Mouse (Mus musculus) T-helper 17 cell (primary cell): ENCODE measurements around the gene 1110008L16Rik.
"Not testable (repeated sequence)": the region's sequence is repeated elsewhere in the genome, so short reads cannot be mapped to it uniquely, and the experiment has no call there.

Experiments used
- in situ Hi-C, 2 experiments: fragments of 300-600 bp; cut with MboI, MseI; formaldehyde crosslinking; loops; 1 replicate in 1 of 2; 2 replicates in 1 of 2; pipeline ENCODE4 v1.15.1; 2025; ENCODE audit warnings: high pct_unique_total_duplicates in 2 of 2

Gene 1110008L16Rik

DNA sequence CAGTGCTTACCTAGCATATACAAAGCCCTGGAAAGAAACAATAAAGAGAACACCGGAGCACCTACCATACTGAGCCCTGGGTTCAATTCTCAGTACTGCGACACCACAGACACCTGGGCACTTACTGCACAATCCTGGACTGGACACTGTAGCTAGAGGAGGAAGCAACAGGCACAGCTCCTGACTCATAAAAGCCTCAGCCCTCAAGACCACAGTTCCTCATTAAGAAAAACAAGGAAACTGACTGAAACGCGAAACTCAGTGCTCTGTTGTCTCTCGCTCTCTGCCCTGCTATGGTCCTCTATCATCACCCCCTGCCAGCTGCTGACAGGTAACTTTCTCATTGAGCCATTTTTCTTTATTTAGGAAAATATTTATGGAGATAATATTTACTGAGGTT, at the start of gene 1110008L16Rik:
Gene 1110008L16Rik, plus strand, starts transcription at position 242 of the 400 bp plus-strand sequence.
- in situ Hi-C loops = no loop called here

DNA sequence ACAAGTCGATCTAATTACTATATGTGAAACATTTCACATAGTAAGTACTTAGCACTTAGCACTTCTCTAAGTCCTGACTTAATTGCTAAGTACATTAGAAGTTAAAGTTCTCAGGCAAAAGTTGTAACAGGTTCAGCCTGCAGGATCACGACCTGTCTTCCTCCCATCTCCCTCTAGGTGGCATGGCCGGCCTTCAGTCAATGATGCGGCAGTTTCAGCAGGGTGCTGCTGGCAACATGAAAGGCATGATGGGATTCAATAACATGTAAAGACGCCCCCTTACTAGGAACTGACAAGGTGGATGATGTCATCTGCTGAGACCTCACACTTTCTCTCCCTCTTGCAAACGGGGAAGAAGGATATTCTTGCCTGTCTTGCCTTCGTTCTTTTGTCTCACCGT, 37.4 kb upstream of the 1110008L16Rik start:
- in situ Hi-C loops = not testable (repeated sequence)

DNA sequence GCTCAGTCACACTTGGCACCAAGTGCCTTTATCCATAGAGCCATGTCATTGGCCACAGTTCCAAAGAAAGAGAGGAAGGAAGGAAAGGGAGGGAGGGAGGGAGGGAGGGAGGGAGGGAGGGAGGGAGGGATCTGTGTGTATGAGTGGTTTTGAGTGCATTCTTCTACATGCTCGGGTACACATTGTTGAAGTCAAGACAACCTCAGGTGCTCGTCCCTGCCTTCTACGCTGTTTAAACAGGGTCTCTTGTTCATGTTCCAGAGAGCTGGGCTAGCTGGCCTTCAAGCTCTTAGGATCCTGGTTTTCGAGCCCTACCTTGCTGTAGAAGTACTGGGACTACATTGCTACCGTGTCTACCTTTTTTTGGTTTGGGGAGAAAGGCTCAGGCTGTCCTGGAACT, 36.0 kb upstream of the 1110008L16Rik start:
- in situ Hi-C loops = not testable (repeated sequence)

DNA sequence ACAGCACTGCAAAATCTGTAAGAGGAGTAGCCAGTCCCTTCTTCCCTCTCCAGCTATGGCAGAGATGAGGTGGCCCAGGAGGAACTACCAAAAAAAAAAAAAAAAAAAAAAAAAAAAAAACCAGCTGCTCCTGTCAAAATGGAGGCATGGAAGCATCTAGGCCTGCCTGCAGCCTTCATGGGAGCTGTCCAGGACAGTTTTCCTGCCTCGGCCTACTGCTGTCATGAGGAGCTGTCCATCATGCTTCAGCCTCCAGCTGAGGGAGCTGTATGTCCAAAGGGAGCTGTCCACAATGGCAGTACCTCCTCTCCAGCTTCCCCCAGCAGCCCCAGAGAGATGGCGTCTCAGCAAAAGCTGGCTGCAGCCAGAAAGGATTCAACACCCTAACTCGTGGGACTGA, 27.1 kb upstream of the 1110008L16Rik start:
- in situ Hi-C loops = loop anchor here in 1 of 2 experiments (5.0 kb wide), 1 partner anchor 140 kb away; no protein-coding TSS in a partner anchor

DNA sequence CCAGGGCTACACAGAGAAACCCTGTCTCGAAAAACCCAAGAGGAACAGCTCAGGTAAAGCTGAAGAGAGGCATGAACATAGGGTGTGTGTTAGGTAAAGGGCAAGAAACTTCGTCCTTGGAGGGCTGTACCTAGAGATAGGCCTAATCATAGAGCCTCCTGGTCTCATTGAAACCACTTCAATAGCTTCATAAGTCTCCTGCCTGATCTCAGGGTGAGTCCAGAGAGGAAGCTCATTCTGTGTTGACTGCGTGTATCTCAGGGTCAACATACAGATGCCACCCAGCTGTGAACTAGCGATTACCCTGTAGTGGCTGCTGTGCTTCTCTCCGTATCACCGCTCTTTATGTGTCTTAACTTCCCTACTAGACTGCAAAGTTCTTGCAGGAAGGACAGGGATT, 21.8 kb upstream of the 1110008L16Rik start:
- in situ Hi-C loops = loop anchor here (5.0 kb wide), 1 partner anchor 65 kb away; no protein-coding TSS in a partner anchor

DNA sequence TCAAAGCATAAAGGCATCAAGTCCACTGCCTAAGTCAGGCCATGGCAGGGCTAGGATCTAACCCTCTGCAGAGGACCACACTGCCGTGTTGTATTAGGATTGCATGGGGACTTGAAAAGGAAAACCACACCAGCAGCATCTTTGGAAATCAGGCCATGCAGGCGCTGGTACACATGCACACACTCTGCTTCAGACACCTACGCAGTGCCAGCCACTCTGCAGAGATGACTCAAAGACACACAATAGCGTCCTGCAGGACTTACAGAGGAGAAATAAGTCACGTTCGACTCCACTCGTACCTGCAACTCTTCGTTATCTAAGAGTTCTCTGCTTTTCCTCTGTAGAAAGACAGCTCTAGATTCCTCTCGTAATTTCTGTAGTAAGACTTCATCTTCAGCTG, 1.3 kb upstream of the 1110008L16Rik start:
- in situ Hi-C loops = no loop called here

GRCm38 (mm10) chr12:55300820-55301351, 1.5 kb downstream of the 1110008L16Rik start:
- in situ Hi-C loops = no loop called here

DNA sequence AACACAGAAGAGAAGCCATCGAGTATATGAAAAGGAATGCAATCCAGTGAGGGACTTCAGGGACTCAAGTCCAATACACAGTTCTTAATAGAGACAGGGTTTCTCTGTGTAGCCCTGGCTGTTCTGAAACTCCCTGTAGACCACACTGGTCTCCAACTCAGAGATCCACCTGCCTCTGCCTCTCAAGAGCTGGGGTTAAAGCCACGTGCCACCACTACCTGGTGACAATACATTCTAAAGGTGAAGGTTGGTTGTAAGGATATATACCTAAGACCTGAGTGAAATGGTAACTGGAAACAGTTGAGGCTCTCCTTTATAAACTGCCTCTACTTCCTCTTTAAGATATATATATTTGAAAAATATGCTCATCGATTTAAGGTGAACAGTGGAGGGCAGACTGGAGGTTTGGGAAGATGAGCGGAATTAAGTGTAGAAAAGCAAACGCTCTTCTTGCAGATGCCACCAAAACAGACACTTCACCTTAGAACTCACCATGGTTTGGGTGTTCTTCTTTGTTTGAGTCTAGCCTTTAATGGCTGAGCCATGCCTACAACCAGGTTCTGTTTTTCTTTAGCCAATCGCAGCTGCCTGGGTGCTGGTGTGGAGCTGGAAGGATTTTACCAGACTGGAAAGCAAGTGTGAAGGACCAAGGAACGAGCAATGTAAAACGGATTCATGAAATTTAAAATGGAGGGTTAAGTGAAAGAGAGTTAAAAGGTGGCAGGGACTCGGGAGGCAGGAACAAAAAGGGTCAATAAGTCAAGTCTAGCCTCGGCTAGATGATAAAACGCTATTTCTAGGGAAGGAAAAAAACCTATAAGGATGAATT, 2.3 kb downstream of the 1110008L16Rik start:
- in situ Hi-C loops = no loop called here

DNA sequence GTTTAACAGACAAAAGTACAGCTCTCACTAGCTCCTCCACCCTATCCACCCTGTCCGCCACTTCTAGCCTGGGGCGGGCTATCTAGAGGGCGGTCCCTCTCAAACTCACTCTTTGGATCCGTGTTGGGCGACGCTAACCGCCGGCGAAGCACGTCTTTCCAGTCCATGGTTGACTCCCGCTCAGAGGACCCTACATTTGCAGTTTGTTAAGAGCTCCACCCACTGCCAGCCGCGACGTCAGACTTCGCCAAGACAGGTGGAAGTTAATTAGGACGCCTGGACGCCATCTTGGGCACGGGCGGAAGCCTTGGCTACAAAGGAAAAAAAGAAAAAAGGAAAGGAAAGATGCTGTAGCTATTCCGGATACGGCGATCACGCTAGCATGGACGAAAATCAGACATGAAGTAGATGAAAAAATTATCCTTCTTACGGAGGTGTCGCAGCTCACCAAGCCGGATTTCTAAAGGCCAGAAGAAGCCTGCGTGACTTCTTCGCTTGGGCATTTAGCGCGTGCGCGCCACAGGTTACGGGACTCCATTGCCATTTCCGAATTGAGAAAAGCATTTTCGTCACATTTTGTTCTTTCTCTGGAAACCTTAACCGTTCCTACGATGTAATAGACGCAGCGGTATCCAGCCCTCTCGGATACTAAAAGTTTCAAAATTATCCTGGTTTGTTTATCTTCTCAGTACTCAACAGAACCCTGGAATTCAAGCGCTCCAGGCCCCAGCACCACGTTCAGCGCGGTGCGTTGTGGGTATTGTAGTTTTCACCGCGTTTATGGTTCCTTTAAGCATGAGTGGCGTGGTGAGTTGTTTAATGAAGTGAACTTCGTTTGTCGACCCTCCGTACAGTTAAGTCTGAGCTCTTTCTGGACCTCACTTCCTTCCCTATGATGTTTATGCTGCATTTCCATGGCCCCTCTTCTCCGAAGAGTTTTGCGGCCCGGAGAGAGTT, 3.4 kb downstream of the 1110008L16Rik start, which contains the start of gene Ppp2r3c:
Gene Ppp2r3c, minus strand, starts transcription at position 514 of the 957 bp plus-strand sequence.
- in situ Hi-C loops = no loop called here

- in situ Hi-C loops = no loop called here
Measured at GRCm38 (mm10) chr12:55306371-55306770, 7.0 kb downstream of the 1110008L16Rik start.

GRCm38 (mm10) chr12:55307566-55307965, 8.2 kb downstream of the 1110008L16Rik start:
- in situ Hi-C loops = no loop called here

DNA sequence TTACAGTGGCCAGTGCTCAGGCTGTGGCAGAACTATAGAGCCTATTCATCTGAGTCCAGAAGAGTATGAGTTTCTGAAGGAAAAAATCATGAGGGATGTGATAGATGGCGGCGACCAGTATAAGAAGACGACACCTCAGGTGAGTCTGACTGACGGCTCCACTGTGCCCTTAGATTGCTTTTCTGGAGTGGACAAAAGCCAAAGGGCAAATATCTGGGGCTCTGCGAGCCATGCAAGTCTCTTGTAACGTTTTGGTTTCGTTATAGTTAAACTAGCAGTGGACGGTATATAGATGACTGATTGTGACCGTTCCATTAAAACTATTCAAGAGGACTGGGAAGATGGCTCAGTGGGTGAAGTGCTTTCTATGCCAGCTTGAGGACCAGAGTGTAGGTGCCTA, 9.4 kb downstream of the 1110008L16Rik start:
- in situ Hi-C loops = no loop called here

- in situ Hi-C loops = no loop called here
Measured at GRCm38 (mm10) chr12:55309501-55309900, 10.1 kb downstream of the 1110008L16Rik start.

DNA sequence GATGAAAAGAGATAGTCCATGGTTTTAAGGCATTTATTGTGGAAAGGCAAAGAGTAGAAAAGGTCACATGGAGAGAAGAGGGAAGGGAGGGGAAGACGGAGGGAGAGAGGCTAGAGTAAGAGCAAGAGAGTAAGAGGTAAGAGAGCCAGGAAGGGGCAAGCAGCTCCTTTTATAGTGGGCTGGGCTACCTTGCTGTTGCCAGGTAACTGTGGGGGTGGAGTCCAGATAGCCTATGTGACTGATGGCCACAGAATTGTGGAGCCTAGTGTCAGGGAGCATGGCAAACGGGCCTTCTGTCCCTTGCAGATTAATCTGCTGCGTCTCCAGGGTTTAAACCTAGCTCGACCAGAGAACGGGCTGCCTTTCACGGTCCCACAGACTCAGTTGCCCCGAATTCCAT, 12.5 kb downstream of the 1110008L16Rik start:
- in situ Hi-C loops = loop anchor here in 1 of 2 experiments (5.0 kb wide), 1 partner anchor 80 kb away; no protein-coding TSS in a partner anchor

GRCm38 (mm10) chr12:55313901-55314300, 14.5 kb downstream of the 1110008L16Rik start:
- in situ Hi-C loops = loop anchor here in 1 of 2 experiments (5.0 kb wide), 1 partner anchor 78 kb away; no protein-coding TSS in a partner anchor

DNA sequence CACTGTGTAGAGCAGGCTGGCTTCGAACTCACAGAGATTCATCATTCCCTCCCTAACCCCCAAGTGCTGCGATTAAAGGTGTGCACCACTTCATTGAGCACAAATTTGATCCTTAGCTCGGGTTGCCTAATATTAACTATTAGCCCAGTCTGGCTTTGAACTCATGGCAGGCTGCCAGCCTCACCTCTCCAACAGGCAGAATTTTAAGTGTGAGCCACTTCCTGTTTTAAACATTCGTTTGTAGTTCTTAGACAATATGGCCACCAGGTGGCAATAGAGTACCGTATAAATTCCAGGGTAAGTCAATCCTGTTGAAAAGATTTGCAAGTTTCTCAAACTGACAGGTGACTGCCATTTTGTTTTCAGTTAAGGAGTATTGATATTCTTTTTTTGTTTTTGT, 15.8 kb downstream of the 1110008L16Rik start:
- in situ Hi-C loops = loop anchor here in 1 of 2 experiments (5.0 kb wide), 2 partner anchors 72 to 182 kb away; no protein-coding TSS in a partner anchor

- in situ Hi-C loops = loop anchor here in 1 of 2 experiments (5.0 kb wide), 1 partner anchor 176 kb away; no protein-coding TSS in a partner anchor
Measured at GRCm38 (mm10) chr12:55321642-55322291, 22.4 kb downstream of the 1110008L16Rik start.

DNA sequence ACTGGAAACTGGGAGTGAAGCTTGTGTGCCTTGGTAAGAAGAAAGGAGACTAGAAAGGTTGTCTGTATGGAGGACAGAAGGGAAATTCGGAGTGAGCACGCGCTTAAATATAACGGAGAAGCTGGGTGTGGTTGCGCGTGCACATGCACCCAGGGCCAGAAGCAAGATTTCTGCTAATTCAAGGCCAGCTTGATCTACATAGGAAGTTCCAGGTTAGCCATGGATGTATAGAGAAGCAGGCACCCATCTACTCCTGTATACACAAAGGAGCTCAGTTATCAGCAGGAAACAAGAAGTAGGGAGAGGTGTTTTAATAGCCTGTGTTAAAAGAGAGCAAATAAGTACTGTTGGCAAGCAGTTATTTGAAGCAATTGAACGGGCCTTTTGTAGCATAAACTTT, 26.3 kb downstream of the 1110008L16Rik start:
- in situ Hi-C loops = no loop called here

DNA sequence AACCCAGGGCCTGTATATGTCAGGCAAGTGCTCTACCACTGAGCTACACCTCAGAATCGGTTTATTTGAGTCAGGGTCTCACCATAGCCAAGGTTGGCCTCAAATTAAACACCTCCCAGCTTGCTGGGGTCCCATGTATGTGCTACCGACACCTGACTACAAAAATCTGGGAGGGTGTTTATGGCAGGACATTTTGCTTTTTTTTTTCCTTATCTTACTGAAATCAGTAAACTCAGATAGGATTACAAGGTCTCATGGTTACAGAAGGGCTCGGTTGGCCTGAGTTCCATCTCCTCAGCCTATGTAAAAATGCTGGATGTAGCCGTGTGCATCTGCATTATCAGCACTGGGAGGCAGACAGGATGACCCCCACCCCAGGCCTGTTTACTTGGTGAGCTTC, 29.4 kb downstream of the 1110008L16Rik start:
- in situ Hi-C loops = no loop called here

- in situ Hi-C loops = no loop called here
Measured at GRCm38 (mm10) chr12:55329351-55329750, 30.0 kb downstream of the 1110008L16Rik start.

GRCm38 (mm10) chr12:55333662-55334061, 34.3 kb downstream of the 1110008L16Rik start:
- in situ Hi-C loops = no loop called here
